ENCODE assay signal across 8 mouse cellular contexts in the genomic region with DNA sequence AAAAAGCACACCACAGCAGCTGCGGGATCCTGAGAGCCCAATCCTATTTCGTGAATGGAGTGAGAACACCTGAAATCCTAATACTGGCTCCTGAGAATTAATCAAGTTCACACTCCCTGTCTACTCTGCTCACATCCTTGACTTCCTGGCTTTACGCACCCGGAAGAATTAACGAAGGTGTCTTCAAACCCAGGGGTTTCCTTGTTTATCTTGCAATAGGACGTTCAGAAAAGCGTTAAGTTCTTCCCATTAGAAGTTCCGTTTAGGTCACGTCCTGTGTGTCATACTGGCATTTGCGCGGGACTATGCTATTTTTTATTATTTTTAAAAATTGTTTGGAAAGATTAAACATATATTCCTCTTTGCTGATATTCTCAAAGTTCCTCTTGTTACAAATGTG. TPM values are rescaled to one million over a fixed set of nuclear protein-coding genes. Genes with fewer than 3 reads are reported as not detected.
A peak's percentile ranks its signal among the peaks of the same experiment; 100 is the strongest.
DNase-seq lines count a peak whose midpoint lies in the region; ATAC-seq and TF ChIP-seq lines count a peak whose summit lies in the region.

No protein-coding gene starts in this region.

- WGBS in embryonic facial prominence, embryonic 10.5 days: 5% methylated on average over 11 of the region's 11 CpGs
- WGBS in intestine, embryonic 15.5 days: under 1% methylated on average over 11 of the region's 11 CpGs
- WGBS in midbrain, embryonic 16.5 days: 3% methylated on average over 11 of the region's 11 CpGs

- peaks cover 25% of the 10 kb centered on the region for H3K4me1 ChIP-seq in embryonic facial prominence, embryonic 10.5 days
- H3K4me1 ChIP-seq in intestine, embryonic 15.5 days (replicated peaks): peaks cover 4% of the 10 kb centered on the region; the same call in 1 of the 2 replicates
- peaks cover 19% of the 10 kb centered on the region for H3K4me1 ChIP-seq in midbrain, embryonic 16.5 days (ENCODE audit: control insufficient read depth, insufficient read depth, low read length)

- DNase-seq in layer of hippocampus, adult 2 months (ENCODE audit: low spot score in 2 of 2): no peak
- DNase-seq in layer of hippocampus, adult 9-11 months: no peak
- no peak for DNase-seq in embryonic facial prominence, embryonic 10.5 days (ENCODE audit: low spot score)
- no peak for DNase-seq in gastrocnemius, postnatal 4 days (ENCODE audit: low spot score in 2 of 2)
- no peak for DNase-seq in left cerebral cortex, postnatal 10 days (ENCODE audit: extremely low spot score in 1 of 2, low spot score in 2 of 2)
- no peak for DNase-seq in frontal cortex, postnatal 25 days (ENCODE audit: low spot score in 2 of 2)

- H3K27me3 ChIP-seq in embryonic facial prominence, embryonic 10.5 days (replicated peaks; ENCODE audit: low read depth, poor library complexity, severe bottlenecking): 0 out of 2 replicates have a peak, but pooled peaks cover 3% of the 10 kb centered on the region
- H3K27me3 ChIP-seq in intestine, embryonic 15.5 days (replicated peaks): no peaks in the 10 kb centered on the region
- no peaks in the 10 kb centered on the region for H3K27me3 ChIP-seq in midbrain, embryonic 16.5 days (ENCODE audit: control insufficient read depth, insufficient read depth, low read depth, low read length)

- H3K9me3 ChIP-seq in embryonic facial prominence, embryonic 10.5 days: no peaks in the 10 kb centered on the region
- H3K9me3 ChIP-seq in intestine, embryonic 15.5 days: no peaks in the 10 kb centered on the region
- no peaks in the 10 kb centered on the region for H3K9me3 ChIP-seq in midbrain, embryonic 16.5 days (replicated peaks; ENCODE audit: control insufficient read depth, low read length, poor library complexity, severe bottlenecking)

- peak; percentile 0; the same call in 1 of the 2 replicates for ATAC-seq in intestine, embryonic 15.5 days
- ATAC-seq in midbrain, embryonic 16.5 days: peak; percentile 8; the same call in 1 of the 2 replicates

- H3K4me3 ChIP-seq in layer of hippocampus, adult 2 months: peak overlapping the region; percentile 62
- H3K4me3 ChIP-seq in embryonic facial prominence, embryonic 10.5 days: peak overlapping the region; percentile 81
- H3K4me3 ChIP-seq in intestine, embryonic 15.5 days (replicated peaks): peak overlapping the region; percentile 43
- H3K4me3 ChIP-seq in midbrain, embryonic 16.5 days (ENCODE audit: low read depth, low read length): peak overlapping the region; percentile 88

- TF ChIP-seq CTCF in layer of hippocampus, adult 2 months (conservative IDR thresholded peaks at IDR 0.05): peak; percentile 36; the same call in 1 of the 2 replicates

- H3K27ac ChIP-seq in layer of hippocampus, adult 2 months: peak overlapping the region; percentile 72
- H3K27ac ChIP-seq in embryonic facial prominence, embryonic 10.5 days (replicated peaks): peak overlapping the region; percentile 48
- H3K27ac ChIP-seq in intestine, embryonic 15.5 days: peak overlapping the region; percentile 66
- peak overlapping the region; percentile 60 for H3K27ac ChIP-seq in midbrain, embryonic 16.5 days (ENCODE audit: low read length)

- H3K4me2 ChIP-seq in intestine, embryonic 15.5 days (replicated peaks): peak overlapping the region; percentile 67
- H3K4me2 ChIP-seq in midbrain, embryonic 16.5 days (ENCODE audit: low read length): peak overlapping the region; percentile 68

- peak overlapping the region; percentile 49 for H3K9ac ChIP-seq in intestine, embryonic 15.5 days
- H3K9ac ChIP-seq in midbrain, embryonic 16.5 days (ENCODE audit: low read depth, low read length): peak overlapping the region; percentile 13; the same call in 1 of the 2 replicates

- no peaks in the 10 kb centered on the region for H3K36me3 ChIP-seq in embryonic facial prominence, embryonic 10.5 days (replicated peaks)
- H3K36me3 ChIP-seq in intestine, embryonic 15.5 days: no peaks in the 10 kb centered on the region
- no peaks in the 10 kb centered on the region for H3K36me3 ChIP-seq in midbrain, embryonic 16.5 days (ENCODE audit: control insufficient read depth, insufficient read depth, low read length)

- intact Hi-C loops in left cerebral cortex, postnatal 10 days (cut with DNase I): loop anchor here (5.0 kb wide), 1 partner anchor 125 kb away; no protein-coding TSS in a partner anchor

RNA-seq across cellular contexts. Expression of gene Fryl, which starts 0.7 kb away (rescaled TPM):
- total RNA-seq in layer of hippocampus, adult 2 months (2021): 10 to 100 TPM; 66.0 to 81.4 TPM
- 24.3 and 25.1 TPM in 2 replicates for polyA plus RNA-seq in embryonic facial prominence, embryonic 10.5 days (2016; fragmentation: Nextera tagmentation; extraction: Ambion mirVana)
- 27.1 and 28.4 TPM in 2 replicates for polyA plus RNA-seq in intestine, embryonic 15.5 days (2015; fragmentation: Nextera tagmentation; extraction: Ambion mirVana)
- polyA plus RNA-seq in midbrain, embryonic 16.5 days (2015; fragmentation: Nextera tagmentation; extraction: Ambion mirVana): 40.0 and 47.5 TPM in 2 replicates
- 10 to 100 TPM; 33.7 to 35.8 TPM for total RNA-seq in gastrocnemius, postnatal 4 days (2021)
- total RNA-seq in left cerebral cortex, postnatal 10 days (2021): 10 to 100 TPM; 52.1 to 54.5 TPM

RNA-seq across cellular contexts. Expression of gene Ociad1, which starts 35.5 kb away (rescaled TPM):
- 100 to 1,000 TPM; 463 to 472 TPM for total RNA-seq in layer of hippocampus, adult 2 months (2021)
- 135 and 137 TPM in 2 replicates for polyA plus RNA-seq in embryonic facial prominence, embryonic 10.5 days (2016; fragmentation: Nextera tagmentation; extraction: Ambion mirVana)
- polyA plus RNA-seq in intestine, embryonic 15.5 days (2015; fragmentation: Nextera tagmentation; extraction: Ambion mirVana): 246 and 258 TPM in 2 replicates
- polyA plus RNA-seq in midbrain, embryonic 16.5 days (2015; fragmentation: Nextera tagmentation; extraction: Ambion mirVana): 361 and 374 TPM in 2 replicates
- 100 to 1,000 TPM; 179 to 191 TPM for total RNA-seq in gastrocnemius, postnatal 4 days (2021)
- 100 to 1,000 TPM; 356 to 358 TPM for total RNA-seq in left cerebral cortex, postnatal 10 days (2021)
